Mouse (Mus musculus): ENCODE results near the gene Tnfrsf22.

DNA sequence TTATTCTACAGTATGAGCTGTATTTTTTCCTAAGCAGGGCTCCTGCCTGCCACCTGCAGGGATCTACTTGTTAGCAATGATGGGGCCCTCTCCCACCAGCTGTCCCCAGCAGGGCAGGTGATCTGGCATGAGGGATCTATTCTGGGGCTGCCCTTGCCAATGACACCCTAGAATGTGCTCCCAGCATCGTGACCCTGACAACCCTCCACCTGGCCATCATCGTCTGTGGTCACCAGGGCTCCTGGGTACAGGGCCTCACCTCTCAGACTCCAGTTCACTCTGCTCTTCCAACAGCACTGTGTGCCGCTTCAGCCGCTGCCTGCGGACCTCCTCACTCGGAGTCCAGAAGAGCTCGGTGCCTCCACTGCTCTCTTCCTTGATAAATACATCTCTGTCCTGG is 45.1 kb upstream of the Tnfrsf22 start:
- no peak for TF ChIP-seq CTCF (IDR thresholded peaks at IDR 0.05; ENCODE audit: extremely low read depth, insufficient read depth, low read length)
- TF ChIP-seq POLR2A (IDR thresholded peaks at IDR 0.05; ENCODE audit: extremely low read depth, insufficient read depth, low read length) = no peak

Measured in cortical plate, adult 2 months (tissue).